Mouse (Mus musculus): ENCODE data around the gene Nr1i3.
"Not testable (repeated sequence)": the region's sequence is repeated elsewhere in the genome, so short reads cannot be mapped to it uniquely, and the experiment has no call there.

Nr1i3 gene

GRCm38 (mm10) chr1:171230215-171230614 is 16.4 kb downstream of the Nr1i3 start:
- no peak for DNase-seq (ENCODE audit: low read depth)

- no peak for DNase-seq (ENCODE audit: low read depth)
These were observed 18.1 kb downstream of the Nr1i3 start for GRCm38 (mm10) chr1:171231844-171232243.

GRCm38 (mm10) chr1:171232348-171232747 is 18.6 kb downstream of the Nr1i3 start:
- no peak for DNase-seq (ENCODE audit: low read depth)

- DNase-seq (ENCODE audit: low read depth): no peak
These were observed 19.3 kb downstream of the Nr1i3 start for GRCm38 (mm10) chr1:171232800-171233730.

GRCm38 (mm10) chr1:171234126-171234525 is 20.4 kb downstream of the Nr1i3 start, which contains the start of gene Fcer1g:
Fcer1g (minus strand) TSS chr1:171234365.
- no peak for DNase-seq (ENCODE audit: low read depth)

- DNase-seq (ENCODE audit: low read depth): no peak
These were observed 20.8 kb downstream of the Nr1i3 start for GRCm38 (mm10) chr1:171234538-171234937.

GRCm38 (mm10) chr1:171235791-171236190 is 22.0 kb downstream of the Nr1i3 start:
- no peak for DNase-seq (ENCODE audit: low read depth)

- no peak for DNase-seq (ENCODE audit: low read depth)
These were observed 23.7 kb downstream of the Nr1i3 start for GRCm38 (mm10) chr1:171237438-171237837.

GRCm38 (mm10) chr1:171238463-171238862 is 24.7 kb downstream of the Nr1i3 start:
- no peak for DNase-seq (ENCODE audit: low read depth)

GRCm38 (mm10) chr1:171239992-171240744 is 26.4 kb downstream of the Nr1i3 start:
- no peak for DNase-seq (ENCODE audit: low read depth)

- no peak for DNase-seq (ENCODE audit: low read depth)
These were observed 27.1 kb downstream of the Nr1i3 start for GRCm38 (mm10) chr1:171240911-171241310.

- DNase-seq (ENCODE audit: low read depth): not testable (repeated sequence)
These were observed 28.2 kb downstream of the Nr1i3 start for GRCm38 (mm10) chr1:171241952-171242351.

- no peak for DNase-seq (ENCODE audit: low read depth)
These were observed 31.6 kb downstream of the Nr1i3 start for GRCm38 (mm10) chr1:171245353-171245752.

GRCm38 (mm10) chr1:171246709-171247452 is 33.1 kb downstream of the Nr1i3 start:
- DNase-seq (ENCODE audit: low read depth): peak; percentile 96

- no peak for DNase-seq (ENCODE audit: low read depth)
These were observed 33.7 kb downstream of the Nr1i3 start for GRCm38 (mm10) chr1:171247453-171247841.

- no peak for DNase-seq (ENCODE audit: low read depth)
These were observed 34.1 kb downstream of the Nr1i3 start for GRCm38 (mm10) chr1:171247916-171248315.

GRCm38 (mm10) chr1:171248386-171249226 is 34.8 kb downstream of the Nr1i3 start:
- no peak for DNase-seq (ENCODE audit: low read depth)

- no peak for DNase-seq (ENCODE audit: low read depth)
These were observed 36.3 kb downstream of the Nr1i3 start, which contains the start of gene Adamts4 for GRCm38 (mm10) chr1:171249913-171250600. Adamts4 (plus strand) TSS chr1:171250421.

- no peak for DNase-seq (ENCODE audit: low read depth)
These were observed 37.2 kb downstream of the Nr1i3 start, which contains the start of gene Ndufs2 for GRCm38 (mm10) chr1:171250680-171251593. Ndufs2 (minus strand) TSS chr1:171251388.
